Mouse (Mus musculus) liver, adult 2 months (tissue): ENCODE data around the gene Sapcd1. TPM values are rescaled to one million over a fixed set of nuclear protein-coding genes. Genes with fewer than 3 reads are reported as not detected.

Experiments
- DNase-seq: peaks from one replicate; pipeline ENCODE4 v3.0.0-alpha.2; 2011; ENCODE audit warnings: low read depth, low spot score; ENCODE audit errors: extremely low read depth
- H3K27ac ChIP-seq: fragments of 200-500 bp; replicated peaks from 2 replicates; pipeline ENCODE4 v1.5.1; 2012; ENCODE audit warnings: low read depth, mild to moderate bottlenecking, control low read depth, inconsistent platforms, low read length; ENCODE audit not compliant: insufficient read depth
- H3K27me3 ChIP-seq: fragments of 200-500 bp; 2 replicates; pipeline ENCODE4 v1.6.1; 2012; ENCODE audit warnings: mild to moderate bottlenecking, moderate library complexity, low read length, inconsistent platforms; ENCODE audit not compliant: control insufficient read depth, insufficient read depth
- H3K36me3 ChIP-seq: fragments of 200-500 bp; 2 replicates; pipeline ENCODE4 v1.6.1; 2012; ENCODE audit warnings: low read length, inconsistent platforms; ENCODE audit not compliant: control insufficient read depth, insufficient read depth
- H3K4me1 ChIP-seq: fragments of 200-500 bp; 2 replicates; pipeline ENCODE4 v1.6.1; 2011; ENCODE audit warnings: low read length; ENCODE audit not compliant: control insufficient read depth, insufficient read depth
- H3K4me3 ChIP-seq: fragments of 200-500 bp; 2 replicates; pipeline ENCODE4 v1.5.1; 2011; ENCODE audit warnings: low read depth, mild to moderate bottlenecking, control low read depth, low read length, moderate library complexity; ENCODE audit not compliant: insufficient read depth
- H3K79me2 ChIP-seq: fragments of 200-500 bp; 2 replicates; pipeline ENCODE4 v1.6.1; 2012; ENCODE audit warnings: inconsistent platforms, mild to moderate bottlenecking, low read length, moderate library complexity; ENCODE audit not compliant: control insufficient read depth, insufficient read depth
- H3K9ac ChIP-seq: fragments of 200-500 bp; 2 replicates; pipeline ENCODE4 v1.6.1; 2012; ENCODE audit warnings: low read depth, mild to moderate bottlenecking, control low read depth, inconsistent platforms, low read length
- CTCF ChIP-seq: fragments of 200-500 bp; IDR thresholded peaks from 2 replicates; pipeline ENCODE4 v1.5.1; 2011; ENCODE audit warnings: low read depth, low read length, control low read depth
- POLR2A ChIP-seq: fragments of 200-500 bp; IDR thresholded peaks from 2 replicates; pipeline ENCODE4 v1.6.1; 2011; ENCODE audit warnings: low read length, control low read depth; ENCODE audit not compliant: insufficient read depth; ENCODE audit errors: extremely low read depth
- WGBS: fragments of 180-500 bp; shearing (Covaris S2); methylation state at CpG from one replicate; pipeline ENCODE4 v1.1.7; 2018; 5-methylcytosine and 5-hydroxymethylcytosine counted together
- polyA plus RNA-seq: library from polyadenylated mRNA; depleted of rRNA; stranded (reverse); fragments of >200 nt; gene quantifications from 2 replicates; pipeline ENCODE4 v1.2.3, GENCODE M21; 2012
- total RNA-seq: library from RNA; depleted of rRNA; stranded (reverse); fragments of >200 nt; gene quantifications from 2 replicates; pipeline ENCODE4 v1.2.3, GENCODE M21; 2014

Sapcd1 gene
- total and polyA plus RNA-seq, 2 experiments: 0.66 TPM; not detected in 1

DNA sequence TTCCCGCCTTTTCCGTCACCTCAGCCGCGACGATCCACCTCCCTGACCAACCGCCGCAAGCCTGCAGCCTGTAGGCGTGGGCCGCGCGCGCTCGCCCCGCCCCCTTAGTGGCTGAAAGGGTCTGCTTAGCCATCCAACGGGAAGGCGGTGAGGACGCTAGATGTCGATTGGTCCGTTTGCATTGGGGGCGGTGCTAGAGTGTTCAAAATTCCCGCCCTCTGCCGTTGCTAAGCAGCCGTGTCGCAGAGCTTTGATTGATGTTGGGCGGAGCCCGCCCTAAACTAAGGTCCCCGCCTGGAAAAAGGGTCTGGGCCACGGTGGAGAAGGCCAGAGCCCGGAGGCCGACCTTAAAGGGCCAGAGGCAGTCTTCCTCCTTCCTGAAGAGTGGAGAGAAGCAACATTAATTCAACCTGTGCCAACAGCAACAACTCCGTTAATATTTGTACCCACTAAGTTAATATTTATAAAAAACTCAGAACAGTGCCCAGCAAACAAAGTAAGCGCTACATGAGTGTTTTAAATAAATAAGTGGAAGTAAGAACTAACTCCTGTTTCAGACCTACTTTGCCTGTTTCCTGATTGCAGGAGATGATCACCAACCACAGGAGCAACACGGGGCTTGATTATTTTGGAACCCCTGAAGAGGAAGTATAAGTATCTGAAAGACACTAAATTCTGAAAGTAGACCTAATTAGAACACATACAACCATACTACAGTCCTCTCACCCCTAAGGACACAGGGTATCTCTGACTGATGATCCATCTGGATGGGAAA, 19.1 kb upstream of the Sapcd1 start, which contains the start of gene Msh5:
Gene Msh5, minus strand, starts transcription at position 65 of the 775 bp plus-strand sequence.
- Histone ChIP-seq H3K79me2 (no peaks in the 10 kb centered on the region), H3K4me1 (peaks cover 16% of the 10 kb centered on the region), H3K27me3 (no peaks in the 10 kb centered on the region), H3K9ac (peak within 1 kb of the TSS; percentile 78), H3K27ac (peak within 1 kb of the TSS; percentile 96), H3K4me3 (peak within 1 kb of the TSS; percentile 59), H3K36me3 (no peaks in the 10 kb centered on the region)
- TF ChIP-seq CTCF (no peak), POLR2A (no peak)
- WGBS: under 1% methylated on average over 33 of the region's 33 CpGs
- peak; percentile 94 for DNase-seq

GRCm38 (mm10) chr17:35045807-35046680, 18.2 kb upstream of the Sapcd1 start:
- H3K36me3 ChIP-seq: no peaks in the 10 kb centered on the region
- peak overlapping the region; percentile 59 for H3K4me3 ChIP-seq
- no peak for DNase-seq
- H3K27me3 ChIP-seq: no peaks in the 10 kb centered on the region
- peak overlapping the region; percentile 37 for H3K27ac ChIP-seq
- peak overlapping the region; percentile 70 for H3K9ac ChIP-seq
- H3K79me2 ChIP-seq: no peaks in the 10 kb centered on the region
- 5% methylated on average over 46 of the region's 48 CpGs for WGBS
- TF ChIP-seq CTCF (no peak), POLR2A (no peak)
- H3K4me1 ChIP-seq: peaks cover 16% of the 10 kb centered on the region

DNA sequence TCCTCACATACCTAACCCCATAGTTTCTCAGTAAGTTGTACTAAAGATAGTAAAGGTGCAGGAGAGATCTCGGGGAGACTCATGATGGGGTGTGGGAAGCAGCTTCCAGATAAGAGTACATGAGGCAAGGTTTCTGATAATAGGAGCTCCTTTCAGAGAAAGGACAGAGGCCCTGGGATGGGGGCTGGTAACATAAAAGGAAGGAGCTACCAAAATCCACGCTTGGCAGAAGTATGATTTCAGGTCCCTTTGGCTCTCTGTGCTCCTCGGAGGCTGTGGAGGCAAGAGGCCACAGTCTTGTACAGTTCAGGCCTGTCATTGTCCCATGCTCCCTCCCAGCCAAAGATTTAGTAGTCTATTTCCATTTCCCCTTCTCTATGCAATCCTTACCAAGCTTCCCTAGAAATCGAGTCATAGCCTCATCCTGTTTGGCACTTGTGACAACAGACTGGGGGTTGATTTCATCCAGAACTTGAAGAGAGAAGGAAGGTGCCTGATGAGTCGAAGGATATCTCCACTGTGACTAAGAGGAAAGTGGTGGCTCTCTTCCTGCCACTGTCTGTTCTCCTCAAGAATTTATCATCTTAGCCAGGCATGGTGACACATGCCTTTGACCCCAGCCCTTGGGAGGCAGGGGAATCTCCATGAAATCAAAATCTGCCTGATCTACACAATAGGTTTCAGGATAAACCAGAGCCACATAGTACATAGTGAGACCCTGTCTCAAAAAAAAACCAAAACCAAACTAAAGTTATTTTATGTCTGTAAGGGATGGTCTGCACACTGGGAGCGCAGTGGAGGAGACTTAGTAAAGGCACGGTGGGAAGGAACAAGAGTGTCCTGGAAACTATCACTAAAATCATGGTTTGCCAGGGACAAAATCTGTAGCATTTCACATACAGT, 17.3 kb upstream of the Sapcd1 start:
- no peak overlapping the region for H3K4me3 ChIP-seq

DNA sequence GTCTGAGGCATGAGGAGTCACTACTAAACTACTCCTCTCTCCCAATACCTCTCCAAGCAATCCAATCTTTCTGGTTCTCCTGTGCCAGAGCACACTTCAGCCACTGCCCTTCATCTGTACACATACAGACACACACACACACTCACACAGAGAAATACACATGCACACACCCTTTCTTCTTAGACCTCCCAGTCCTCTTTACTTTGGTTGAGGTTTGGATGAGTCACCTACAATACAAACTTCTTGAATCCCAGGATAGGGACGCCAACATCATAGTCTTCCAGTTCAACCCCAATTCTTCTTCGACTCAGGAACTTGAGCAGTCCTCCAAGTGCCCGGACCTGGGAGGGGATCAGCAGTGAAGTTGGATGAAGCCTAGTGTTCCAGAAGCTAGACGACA, 16.0 kb upstream of the Sapcd1 start:
- no peaks in the 10 kb centered on the region for H3K27me3 ChIP-seq
- H3K4me3 ChIP-seq: no peak overlapping the region
- no peak overlapping the region for H3K27ac ChIP-seq
- H3K36me3 ChIP-seq: no peaks in the 10 kb centered on the region
- no peak for DNase-seq
- H3K4me1 ChIP-seq: peaks cover 11% of the 10 kb centered on the region
- WGBS: 73% methylated on average over 4 of the region's 4 CpGs
- TF ChIP-seq POLR2A (no peak), CTCF (no peak)
- H3K9ac ChIP-seq: no peak overlapping the region
- no peaks in the 10 kb centered on the region for H3K79me2 ChIP-seq

More for the DNA sequence above, 17.3 kb upstream of the Sapcd1 start:
- 79% methylated on average over 7 of the region's 7 CpGs for WGBS
- Histone ChIP-seq H3K79me2 (no peaks in the 10 kb centered on the region), H3K9ac (no peak overlapping the region), H3K27me3 (no peaks in the 10 kb centered on the region), H3K4me1 (peaks cover 16% of the 10 kb centered on the region), H3K36me3 (no peaks in the 10 kb centered on the region), H3K27ac (no peak overlapping the region)
- DNase-seq: no peak
- TF ChIP-seq CTCF: no peak
- TF ChIP-seq POLR2A: no peak

- no peak overlapping the region for H3K27ac ChIP-seq
- H3K4me1 ChIP-seq: no peaks in the 10 kb centered on the region
- no peaks in the 10 kb centered on the region for H3K27me3 ChIP-seq
- no peaks in the 10 kb centered on the region for H3K36me3 ChIP-seq
- H3K79me2 ChIP-seq: no peaks in the 10 kb centered on the region
- H3K9ac ChIP-seq: no peak overlapping the region
- no peak for DNase-seq
- no peak for TF ChIP-seq POLR2A
- no peak for TF ChIP-seq CTCF
- no peak overlapping the region for H3K4me3 ChIP-seq
- 93% methylated on average over 11 of the region's 11 CpGs for WGBS
These were observed 11.5 kb upstream of the Sapcd1 start for GRCm38 (mm10) chr17:35039121-35039873.
